Mouse (Mus musculus) forebrain, embryonic 15.5 days (tissue): ENCODE data around the gene Tmem274. TPM values are rescaled to one million over a fixed set of nuclear protein-coding genes. Genes with fewer than 3 reads are reported as not detected.

ENCODE experiments used
- ATAC-seq: fragments of 200-750 bp; cut with Nextera tagmentation; replicated peaks from 2 replicates; pipeline ENCODE4 v1.8.0; 2017; ENCODE audit warnings: mild to moderate bottlenecking, moderate TSS enrichment, moderate library complexity
- H3K27ac ChIP-seq: fragments of 300-500 bp; sonication (generic); replicated peaks from 2 replicates; pipeline ENCODE4 v1.5.1; 2015; ENCODE audit warnings: mild to moderate bottlenecking, inconsistent platforms
- H3K27me3 ChIP-seq: fragments of 300-500 bp; sonication (generic); 2 replicates; pipeline ENCODE4 v1.6.1; 2015; ENCODE audit warnings: inconsistent platforms
- H3K36me3 ChIP-seq: fragments of 300-500 bp; sonication (generic); 2 replicates; pipeline ENCODE4 v1.6.1; 2015; ENCODE audit warnings: mild to moderate bottlenecking, inconsistent platforms
- H3K4me1 ChIP-seq: fragments of 300-500 bp; sonication (generic); 2 replicates; pipeline ENCODE4 v1.6.1; 2015; ENCODE audit warnings: inconsistent platforms
- H3K4me2 ChIP-seq: fragments of 300-500 bp; sonication (generic); replicated peaks from 2 replicates; pipeline ENCODE4 v1.6.1; 2015; ENCODE audit warnings: mild to moderate bottlenecking, inconsistent platforms
- H3K4me3 ChIP-seq: fragments of 300-500 bp; sonication (generic); 2 replicates; pipeline ENCODE4 v1.5.1; 2015; ENCODE audit warnings: mild to moderate bottlenecking, inconsistent platforms
- H3K9ac ChIP-seq: fragments of 300-500 bp; sonication (generic); replicated peaks from 2 replicates; pipeline ENCODE4 v1.6.1; 2015; ENCODE audit warnings: mild to moderate bottlenecking, inconsistent platforms
- H3K9me3 ChIP-seq: fragments of 300-500 bp; sonication (generic); 2 replicates; pipeline ENCODE4 v1.6.1; 2016; ENCODE audit warnings: inconsistent platforms
- WGBS: fragments of 180-500 bp; shearing (Covaris S2); methylation state at CpG from one replicate; pipeline ENCODE4 v1.1.7; 2015; ENCODE audit warnings: mixed read lengths; 5-methylcytosine and 5-hydroxymethylcytosine counted together
- polyA plus RNA-seq: library from polyadenylated mRNA; unstranded; fragments of >200 nt; fragmentation: Nextera tagmentation; extraction: Ambion mirVana; gene quantifications from 2 replicates; pipeline ENCODE4 v1.2.1, GENCODE M21; 2015

Tmem274 gene
- polyA plus RNA-seq, 1 experiment from 2014 or later, result 0.39 TPM

DNA sequence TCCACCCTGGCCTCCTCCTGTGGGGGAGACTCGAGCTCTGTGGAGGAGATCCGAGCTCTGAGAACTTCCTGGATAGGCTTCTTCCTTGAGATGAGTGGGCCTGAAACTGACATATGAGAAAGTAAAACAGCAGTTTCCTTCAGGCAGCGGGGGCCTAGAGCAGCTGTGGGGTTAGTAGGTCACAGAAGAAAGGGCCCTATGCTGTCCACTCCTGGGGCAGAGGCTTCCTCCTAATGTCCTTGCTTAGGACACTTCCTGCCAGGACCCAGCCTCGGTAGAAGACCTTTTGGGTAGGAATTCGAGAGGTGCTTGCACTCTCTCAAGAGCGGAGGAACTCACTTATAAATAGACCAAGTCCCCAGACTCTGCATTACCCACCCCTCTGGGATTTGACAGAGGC lies 52.5 kb downstream of the Tmem274 start:
- no peaks in the 10 kb centered on the region for H3K36me3 ChIP-seq
- H3K9me3 ChIP-seq, result no peaks in the 10 kb centered on the region
- no peak overlapping the region for H3K9ac ChIP-seq
- no peak overlapping the region; the same call in 1 of the 2 replicates for H3K27ac ChIP-seq
- 87% methylated on average over 6 of the region's 6 CpGs for WGBS
- no peaks in the 10 kb centered on the region for H3K27me3 ChIP-seq
- no peak for ATAC-seq
- no peak overlapping the region for H3K4me3 ChIP-seq
- no peak overlapping the region for H3K4me2 ChIP-seq
- peaks cover 9% of the 10 kb centered on the region for H3K4me1 ChIP-seq

Other genes starting within 250 kb of the Tmem274 start
- gene Kif1b, start 169.7 kb upstream of the Tmem274 start, polyA plus RNA-seq, result 135 and 141 TPM in 2 replicates
- 58.0 and 58.4 TPM in 2 replicates for gene Ube4b, start 50.6 kb upstream of the Tmem274 start, polyA plus RNA-seq
- gene Rbp7, start 22.4 kb upstream of the Tmem274 start, polyA plus RNA-seq, result not detected in 2 replicates
- 10.5 and 12.8 TPM in 2 replicates for gene Nmnat1, start 7.8 kb downstream of the Tmem274 start, polyA plus RNA-seq
- gene Lzic, start 7.9 kb downstream of the Tmem274 start, polyA plus RNA-seq, result 47.9 and 51.0 TPM in 2 replicates
- gene Ctnnbip1, start 40.9 kb downstream of the Tmem274 start, polyA plus RNA-seq, result 98.1 and 113 TPM in 2 replicates
- 107 and 111 TPM in 2 replicates for gene Clstn1, start 109.1 kb downstream of the Tmem274 start, polyA plus RNA-seq
- gene Pik3cd, start 225.2 kb downstream of the Tmem274 start, polyA plus RNA-seq, result 16.5 and 18.2 TPM in 2 replicates